Mouse (Mus musculus): ENCODE data around the gene Gnb1.
A peak's percentile ranks its signal among the peaks of the same experiment; 100 is the strongest.
"Not testable (repeated sequence)": the region's sequence is repeated elsewhere in the genome, so short reads cannot be mapped to it uniquely, and the experiment has no call there.

Gnb1 gene

DNA sequence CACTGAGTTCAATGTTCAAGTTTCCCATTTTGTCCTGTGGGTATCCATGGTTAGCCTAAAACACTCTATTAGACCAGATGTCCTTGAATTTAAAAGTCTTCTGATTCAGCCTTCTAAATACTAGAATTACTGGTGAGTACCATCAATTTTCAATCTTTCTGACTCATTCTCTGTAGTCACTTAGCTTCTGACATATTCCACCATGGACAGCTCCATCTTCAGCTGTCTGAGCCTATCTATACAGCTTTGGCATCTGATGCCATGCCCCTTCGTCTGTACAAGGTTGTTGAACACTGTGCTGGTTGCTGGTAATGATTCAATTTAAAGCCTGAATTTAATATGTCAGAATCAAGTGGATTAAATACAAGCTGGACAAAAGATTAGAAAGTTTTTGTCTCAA is 64.3 kb downstream of the Gnb1 start:
- DNase-seq, result no peak

DNA sequence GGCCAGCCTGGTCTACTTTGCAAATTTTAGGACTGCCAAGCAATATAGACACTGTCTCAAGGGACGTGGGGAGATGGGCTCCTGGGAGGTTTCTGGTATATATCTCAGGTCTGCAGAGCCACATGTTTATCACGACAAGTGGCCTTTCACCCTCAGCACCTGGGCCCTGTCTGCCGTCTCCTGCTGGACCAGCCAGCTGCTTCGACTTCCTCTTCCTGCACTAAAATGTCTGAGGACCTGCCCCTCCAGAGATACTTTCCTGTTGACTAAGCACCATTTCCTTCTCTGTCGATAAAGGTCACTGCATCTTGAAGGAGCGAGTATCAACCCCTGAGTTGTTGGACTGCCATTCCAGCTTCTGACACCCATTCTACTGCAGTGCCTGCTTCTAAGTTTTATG is 68.3 kb downstream of the Gnb1 start:
- no peak for DNase-seq

GRCm38 (mm10) chr4:155560932-155561331 is 69.8 kb downstream of the Gnb1 start:
- DNase-seq, result no peak

- DNase-seq, result peak; percentile 38
Observed at GRCm38 (mm10) chr4:155561661-155562442, 70.7 kb downstream of the Gnb1 start, which contains the start of gene Nadk. Gene Nadk (plus strand): TSS chr4:155562378.

DNA sequence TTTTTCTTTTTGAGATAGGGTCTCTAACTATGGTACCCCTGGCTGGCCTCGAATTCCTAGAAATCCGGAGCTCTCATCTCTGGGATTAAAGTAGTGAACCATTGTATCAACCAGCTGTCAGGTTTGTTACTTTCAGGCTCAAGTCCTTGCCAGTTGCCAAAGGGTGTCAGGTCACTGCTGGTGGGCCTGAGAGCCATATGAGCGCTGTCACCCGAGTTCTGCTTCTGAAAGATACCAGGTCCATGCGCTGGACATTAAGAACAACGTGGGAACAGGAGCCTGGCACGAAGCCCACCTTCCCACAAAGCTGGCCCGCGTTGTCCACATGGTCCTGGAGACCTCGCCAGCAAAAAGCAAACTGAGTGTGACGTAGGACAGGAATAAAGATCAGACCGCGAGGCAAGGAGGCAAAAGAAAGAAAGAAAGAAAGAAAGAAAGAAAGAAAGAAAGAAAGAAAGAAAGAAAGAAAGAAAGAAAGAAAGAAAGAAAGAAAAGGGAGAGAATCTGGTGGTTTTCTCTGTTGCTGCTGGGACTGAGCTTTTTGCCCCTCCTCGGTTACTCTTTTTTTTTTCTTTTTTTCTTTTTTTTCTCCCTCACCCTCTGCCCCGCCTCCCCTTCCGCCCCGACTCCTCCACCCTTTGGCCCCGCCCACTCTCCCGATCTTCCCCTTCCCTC is 71.7 kb downstream of the Gnb1 start:
- DNase-seq, result peak; percentile 67

DNA sequence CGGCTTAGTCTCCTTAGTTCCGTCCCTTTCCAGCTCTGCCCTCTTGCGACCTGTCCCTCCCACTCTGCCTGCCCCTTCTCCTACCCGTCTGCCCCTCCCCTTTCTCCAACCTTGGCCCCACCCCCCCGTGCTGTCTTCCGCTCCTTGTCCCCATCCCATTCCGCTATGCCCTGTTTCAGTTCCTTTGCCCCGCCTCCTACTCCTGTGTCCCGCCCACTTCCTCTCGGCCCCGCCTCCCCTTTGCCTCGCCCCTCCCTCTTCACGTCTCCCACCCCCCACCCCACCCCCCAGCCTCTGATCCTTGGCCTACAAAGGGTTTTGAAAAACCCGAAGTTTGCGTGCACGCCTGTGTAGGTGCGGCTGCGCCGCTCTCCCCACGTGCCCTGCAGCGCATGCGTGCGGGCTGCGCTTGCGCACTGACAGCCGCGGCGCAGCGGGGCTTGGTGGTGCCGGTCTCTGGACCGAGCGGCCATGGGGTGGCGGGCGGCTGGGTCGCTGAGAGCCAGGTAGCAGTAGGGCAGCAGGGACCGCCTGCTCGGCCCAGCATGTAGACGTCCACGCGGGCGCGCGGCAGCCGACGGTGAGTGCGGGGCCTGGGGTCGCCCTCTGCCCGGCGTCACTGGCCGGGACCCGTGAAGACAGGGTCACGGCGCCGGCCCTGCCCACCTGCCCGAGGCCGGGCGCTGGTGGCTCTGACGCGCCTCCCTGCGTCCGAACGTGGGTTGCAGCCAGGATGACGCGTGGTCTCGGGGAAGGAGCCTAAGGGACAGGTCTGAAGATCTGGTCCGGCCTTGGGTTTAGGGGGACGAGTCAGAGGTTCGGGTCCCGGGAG is 72.5 kb downstream of the Gnb1 start:
- peak; percentile 98 for DNase-seq

DNA sequence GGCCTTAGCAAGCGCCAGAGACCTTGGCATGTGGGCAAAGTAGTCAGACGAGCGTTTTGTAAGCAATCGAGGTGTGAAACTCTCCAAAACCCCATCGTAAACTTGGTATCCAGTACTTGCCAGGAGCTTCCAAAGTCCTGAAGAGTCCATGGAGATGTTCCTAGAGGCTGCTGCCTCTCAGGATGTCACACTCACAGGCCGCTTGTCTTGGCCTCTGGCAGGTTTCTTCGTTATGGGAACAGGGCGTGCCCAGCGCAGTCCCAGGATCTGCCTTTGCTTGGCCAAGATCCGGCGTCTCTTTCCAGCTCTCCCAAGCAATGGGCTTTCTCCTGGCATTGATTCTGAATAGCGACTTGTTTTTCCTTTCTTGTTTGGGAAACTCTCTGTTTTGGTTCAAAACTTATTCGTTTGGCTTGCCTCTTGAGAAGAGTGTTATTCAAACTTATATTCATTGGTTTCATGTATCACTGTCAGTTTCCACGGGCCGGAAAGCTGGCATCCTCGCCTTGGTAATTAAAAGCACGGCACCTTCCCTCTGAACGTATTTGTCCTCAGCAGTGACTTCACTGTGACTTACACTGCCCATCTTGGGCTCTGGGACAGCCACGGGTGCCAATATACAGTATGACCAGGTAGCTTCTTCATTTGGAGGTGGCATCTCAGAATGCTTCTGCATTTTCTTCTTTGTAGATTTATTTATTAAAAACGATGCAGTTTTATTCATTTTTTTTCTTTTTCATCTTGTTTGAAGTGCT is 73.3 kb downstream of the Gnb1 start:
- DNase-seq, result peak; percentile 62

- DNase-seq, result no peak
Observed at GRCm38 (mm10) chr4:155566555-155566954, 75.4 kb downstream of the Gnb1 start.

DNA sequence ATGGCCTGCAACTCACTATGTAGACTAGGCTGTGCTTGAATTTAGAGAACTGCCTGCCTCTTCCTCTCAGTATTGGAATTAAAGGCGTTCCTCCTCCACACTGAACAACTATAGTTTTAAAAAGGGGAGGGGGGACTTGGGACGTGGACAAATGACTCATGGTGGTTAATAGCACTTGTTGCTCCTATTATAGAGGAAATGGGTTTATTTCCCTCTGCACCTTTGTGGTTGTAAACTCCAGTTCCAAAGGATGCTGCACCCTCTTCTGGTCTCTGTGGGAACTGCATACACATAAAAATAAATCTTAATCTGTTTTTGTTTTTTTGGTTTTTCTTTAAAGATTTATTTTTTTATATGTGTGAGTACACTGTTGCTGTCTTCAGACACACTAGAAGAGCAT is 77.0 kb downstream of the Gnb1 start:
- DNase-seq, result peak; percentile 50

DNA sequence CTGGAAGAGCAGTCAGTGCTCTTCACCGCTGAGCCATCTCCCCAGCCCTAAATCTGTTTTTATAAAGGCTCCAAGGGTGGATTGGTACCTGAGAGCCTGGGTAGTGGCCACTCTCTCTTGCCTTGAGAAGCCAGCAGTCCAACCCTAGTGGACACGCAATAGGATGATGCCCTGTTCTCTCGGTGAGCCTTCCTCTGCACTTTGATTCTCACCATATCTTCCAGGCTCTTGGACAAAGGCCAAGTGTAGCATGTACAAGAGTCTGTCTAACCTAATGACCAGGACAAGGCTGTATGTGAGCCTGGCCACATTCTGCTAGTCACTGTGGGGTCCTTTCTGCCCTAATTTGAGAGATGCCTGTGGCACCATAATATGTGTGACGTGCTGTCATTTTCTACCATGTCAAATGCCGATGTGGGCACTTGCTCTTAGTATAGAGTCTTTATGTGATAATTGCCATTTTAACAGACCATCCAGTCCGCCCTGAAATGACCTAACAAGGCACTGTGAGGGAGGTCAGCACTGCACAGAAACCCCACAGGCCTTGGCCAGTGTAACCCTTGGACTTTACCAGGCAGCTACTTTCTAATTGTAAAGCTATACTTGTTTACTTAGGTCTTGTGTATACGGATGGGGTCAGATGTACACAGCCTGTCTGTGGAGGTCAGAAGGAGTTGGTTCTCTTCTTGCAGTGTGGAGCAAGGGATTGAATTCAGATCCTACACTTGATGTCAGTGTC is 77.6 kb downstream of the Gnb1 start:
- no peak for DNase-seq

DNA sequence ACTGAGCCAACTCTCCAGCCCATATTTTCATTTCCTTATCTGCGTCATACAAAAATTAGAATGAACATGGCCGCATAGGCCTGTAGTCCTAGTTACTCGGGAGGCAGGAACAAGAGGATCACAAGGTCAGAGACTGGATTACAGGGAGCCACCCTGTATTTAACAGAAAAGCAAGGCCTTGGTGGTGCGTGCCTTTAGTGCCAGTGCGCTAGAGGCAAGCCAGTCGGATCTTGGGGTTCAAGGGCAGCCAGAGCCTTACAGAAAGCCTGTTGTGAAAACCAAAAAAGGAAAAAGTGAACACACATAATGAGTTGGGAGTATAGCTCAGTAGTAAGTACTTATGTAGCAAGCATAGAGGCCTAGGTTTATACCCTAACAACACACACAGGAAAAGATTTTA is 78.7 kb downstream of the Gnb1 start:
- DNase-seq, result no peak

- DNase-seq, result not testable (repeated sequence)
Observed at GRCm38 (mm10) chr4:155570315-155570714, 79.2 kb downstream of the Gnb1 start.

- DNase-seq, result no peak
Observed at GRCm38 (mm10) chr4:155571442-155571841, 80.3 kb downstream of the Gnb1 start.

GRCm38 (mm10) chr4:155573155-155573554 is 82.0 kb downstream of the Gnb1 start:
- no peak for DNase-seq

DNA sequence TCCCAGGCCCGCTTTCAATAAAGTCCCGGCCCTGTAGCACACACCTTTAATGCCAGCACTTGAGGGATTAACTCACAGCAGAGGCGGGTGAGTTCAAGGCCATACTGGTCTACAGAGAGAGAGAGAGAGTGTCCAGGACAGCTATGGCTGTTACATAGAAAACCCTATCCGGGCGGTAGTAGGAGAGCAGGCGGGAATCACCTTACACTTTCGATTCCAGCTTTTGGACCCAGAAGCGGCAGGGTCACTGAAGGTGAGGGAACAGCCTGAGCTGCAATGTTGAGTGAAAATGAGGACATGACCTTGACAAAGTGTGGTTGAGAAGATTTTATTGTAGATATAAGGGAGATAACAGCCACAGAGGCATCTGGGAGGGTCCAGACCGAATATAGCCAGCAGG is 82.7 kb downstream of the Gnb1 start:
- DNase-seq, result no peak

DNA sequence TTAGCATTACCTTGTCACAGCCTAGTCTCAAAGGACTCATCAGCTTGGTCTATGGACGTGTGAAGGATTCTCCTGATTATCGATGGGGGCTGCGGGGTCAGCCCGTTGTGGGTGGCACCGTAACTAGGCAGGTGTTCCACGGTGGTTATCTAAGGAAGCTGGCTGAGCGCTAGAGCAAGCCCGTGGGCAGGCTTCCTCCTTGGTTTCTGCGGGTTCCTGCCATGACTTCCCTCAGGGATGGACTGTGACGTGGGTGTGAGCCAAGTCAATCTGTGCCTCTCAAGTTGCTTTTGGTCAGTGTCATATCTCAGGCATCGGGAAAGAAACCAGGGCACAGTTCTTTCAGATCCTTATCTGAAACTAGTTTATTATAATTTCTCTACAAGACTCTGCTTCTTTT is 83.8 kb downstream of the Gnb1 start:
- DNase-seq, result no peak

DNA sequence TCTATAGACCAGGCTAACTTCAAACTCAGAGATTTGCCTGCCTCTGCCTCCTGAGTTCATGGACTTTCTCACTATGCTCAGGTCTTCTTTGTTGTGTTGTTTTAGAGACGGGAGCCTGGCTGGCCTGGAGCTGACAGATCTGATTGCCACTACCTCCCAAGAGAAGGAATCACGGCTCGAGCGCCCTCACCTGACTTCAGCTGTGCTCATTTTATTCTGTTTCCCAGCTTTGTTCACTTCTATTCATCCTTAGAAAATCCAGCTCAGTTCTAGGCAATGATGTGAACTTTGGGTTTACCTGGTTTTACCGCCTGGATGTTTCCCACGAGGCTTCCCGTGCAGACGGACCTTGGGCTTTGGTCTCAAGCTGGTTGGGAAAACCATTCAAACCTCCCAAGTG is 84.4 kb downstream of the Gnb1 start:
- no peak for DNase-seq

- DNase-seq, result no peak
Observed at GRCm38 (mm10) chr4:155577132-155577531, 86.0 kb downstream of the Gnb1 start.

GRCm38 (mm10) chr4:155577741-155578140 is 86.6 kb downstream of the Gnb1 start:
- no peak for DNase-seq

DNA sequence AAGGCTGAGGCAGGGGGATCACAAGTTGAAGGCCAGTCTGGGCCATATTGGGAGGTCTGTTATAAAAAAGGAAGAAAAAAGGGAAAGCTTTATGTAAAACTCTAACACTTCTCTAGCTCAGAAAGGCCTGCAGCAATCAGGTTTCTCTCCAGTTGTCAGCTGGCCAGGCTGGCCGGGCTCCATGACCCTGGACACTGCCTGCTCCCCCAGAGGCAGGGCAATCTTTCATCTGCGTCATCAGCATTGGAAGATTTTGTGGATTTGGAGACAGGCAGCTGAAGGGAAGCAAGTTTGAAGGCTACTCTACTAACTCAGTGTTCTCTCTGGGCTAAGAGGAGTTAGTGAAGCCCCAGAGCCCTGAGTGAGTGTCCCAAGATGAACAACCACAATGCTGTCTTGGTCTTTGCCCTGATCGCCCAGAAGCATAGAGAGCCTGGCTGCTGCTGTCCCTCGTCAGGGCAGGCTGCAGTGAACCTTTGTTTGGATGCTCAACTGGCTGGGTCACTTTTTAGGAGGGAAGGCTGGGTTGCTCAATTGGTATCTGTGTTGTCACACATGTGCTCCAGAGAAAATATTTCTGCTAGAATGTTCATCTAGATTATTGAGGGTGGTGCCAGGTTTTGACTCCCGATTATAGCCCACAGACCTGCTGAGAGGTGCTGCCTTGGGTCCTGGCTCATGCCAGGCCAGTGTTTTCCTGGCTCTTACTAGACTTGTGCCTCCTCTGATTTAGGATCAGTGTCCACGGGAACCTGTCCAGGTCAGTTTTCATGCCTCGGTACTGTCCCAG is 87.4 kb downstream of the Gnb1 start:
- peak; percentile 48 for DNase-seq

DNA sequence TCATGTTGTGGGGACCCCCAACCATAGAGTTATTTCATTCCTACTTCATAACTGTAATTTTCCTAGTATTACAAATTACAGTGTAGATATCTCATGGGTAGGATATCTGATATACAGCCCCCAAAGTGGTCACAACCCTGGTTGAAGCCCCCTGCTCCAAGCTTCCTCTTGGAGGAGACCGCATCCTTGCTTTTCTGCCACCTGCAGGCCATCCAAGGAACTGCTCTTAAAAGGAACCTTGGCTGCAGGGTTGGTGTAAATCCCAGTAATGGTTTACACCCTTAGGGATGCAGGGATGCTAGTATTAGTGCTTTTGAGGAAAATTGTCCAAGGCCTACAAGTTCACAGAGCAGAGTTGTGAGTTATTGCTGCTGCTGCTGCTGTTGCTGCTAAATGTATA is 89.3 kb downstream of the Gnb1 start:
- peak; percentile 69 for DNase-seq

All from lung, postnatal 14 days (tissue).